Mouse (Mus musculus) limb, embryonic 15.5 days (tissue): ENCODE measurements around the gene Taf10. TPM values are rescaled to one million over a fixed set of nuclear protein-coding genes. Genes with fewer than 3 reads are reported as not detected.
A peak's percentile ranks its signal among the peaks of the same experiment; 100 is the strongest.
"Not testable (repeated sequence)": the region's sequence is repeated elsewhere in the genome, so short reads cannot be mapped to it uniquely, and the experiment has no call there.

ENCODE experiments used
- ATAC-seq: fragments of 200-750 bp; cut with Nextera tagmentation; 2 replicates; pipeline ENCODE4 v1.8.0; 2017; ENCODE audit warnings: low read depth, moderate TSS enrichment; ENCODE audit not compliant: insufficient number of reproducible peaks, low FRiP score, low TSS enrichment
- H3K27ac ChIP-seq: fragments of 300-500 bp; sonication (generic); 2 replicates; pipeline ENCODE4 v1.5.1; 2015; ENCODE audit warnings: moderate library complexity, mild to moderate bottlenecking, inconsistent platforms
- H3K27me3 ChIP-seq: fragments of 300-500 bp; sonication (generic); 2 replicates; pipeline ENCODE4 v1.6.1; 2015; ENCODE audit warnings: inconsistent platforms
- H3K36me3 ChIP-seq: fragments of 300-500 bp; sonication (generic); 2 replicates; pipeline ENCODE4 v1.6.1; 2015; ENCODE audit warnings: inconsistent platforms
- H3K4me1 ChIP-seq: fragments of 300-500 bp; sonication (generic); 2 replicates; pipeline ENCODE4 v1.6.1; 2015; ENCODE audit warnings: inconsistent platforms
- H3K4me2 ChIP-seq: fragments of 300-500 bp; sonication (generic); 2 replicates; pipeline ENCODE4 v1.6.1; 2015; ENCODE audit warnings: mild to moderate bottlenecking, inconsistent platforms
- H3K4me3 ChIP-seq: fragments of 300-500 bp; sonication (generic); 2 replicates; pipeline ENCODE4 v1.5.1; 2015; ENCODE audit warnings: mild to moderate bottlenecking, inconsistent platforms
- H3K9ac ChIP-seq: fragments of 300-500 bp; sonication (generic); 2 replicates; pipeline ENCODE4 v1.6.1; 2015; ENCODE audit warnings: inconsistent platforms
- H3K9me3 ChIP-seq: fragments of 300-500 bp; sonication (generic); 2 replicates; pipeline ENCODE4 v1.6.1; 2016; ENCODE audit warnings: inconsistent platforms
- WGBS: fragments of 180-500 bp; shearing (Covaris S2); methylation state at CpG from one replicate; pipeline ENCODE4 v1.1.7; 2015; 5-methylcytosine and 5-hydroxymethylcytosine counted together
- polyA plus RNA-seq: library from polyadenylated mRNA; unstranded; fragments of >200 nt; fragmentation: Nextera tagmentation; extraction: Ambion mirVana; gene quantifications from 2 replicates; pipeline ENCODE4 v1.2.1, GENCODE M21; 2015

Gene Taf10
- polyA plus RNA-seq, 1 experiment from 2014 or later, result 104 TPM

DNA sequence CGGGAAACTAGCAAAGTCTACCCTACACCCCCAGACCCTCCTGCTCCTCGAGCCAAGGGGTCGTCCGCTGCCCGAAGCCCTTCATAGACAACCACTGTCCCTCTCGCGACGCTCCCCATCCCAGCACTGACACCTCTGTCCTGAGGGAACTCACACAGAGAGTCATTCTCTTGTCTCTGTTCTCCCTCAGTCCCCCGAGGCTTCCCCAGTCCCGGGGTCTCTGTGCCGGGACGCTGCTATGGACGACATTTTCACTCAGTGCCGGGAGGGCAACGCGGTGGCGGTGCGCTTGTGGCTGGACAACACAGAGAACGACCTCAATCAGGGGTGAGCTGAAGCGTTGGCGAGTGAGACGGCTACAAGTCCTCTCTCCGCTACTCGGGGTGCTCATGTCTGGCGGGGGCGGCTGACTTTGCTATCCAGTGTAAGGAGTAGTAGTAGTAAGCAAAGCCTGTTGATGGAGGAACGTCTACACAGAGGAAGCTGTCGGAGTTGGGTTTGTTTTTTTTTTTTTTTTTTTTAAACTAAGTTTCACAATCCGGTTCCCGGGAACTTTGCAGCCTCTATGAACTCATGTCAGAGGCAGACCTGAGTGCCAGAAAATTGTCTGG is 7.1 kb downstream of the Taf10 start, which contains the start of gene Rrp8:
Gene Rrp8 (minus strand): TSS at position 475 of the 611 bp plus-strand sequence.
- peak within 1 kb of the TSS; percentile 92 for H3K27ac ChIP-seq
- ATAC-seq, result no peak
- no peaks in the 10 kb centered on the region for H3K27me3 ChIP-seq
- H3K4me2 ChIP-seq, result peak within 1 kb of the TSS; percentile 62
- H3K9ac ChIP-seq, result peak within 1 kb of the TSS; percentile 94
- under 1% methylated on average over 30 of the region's 30 CpGs for WGBS
- H3K4me3 ChIP-seq, result peak within 1 kb of the TSS; percentile 81
- H3K36me3 ChIP-seq, result peaks cover 51% of the 10 kb centered on the region
- H3K4me1 ChIP-seq, result peaks cover 30% of the 10 kb centered on the region
- no peaks in the 10 kb centered on the region for H3K9me3 ChIP-seq

DNA sequence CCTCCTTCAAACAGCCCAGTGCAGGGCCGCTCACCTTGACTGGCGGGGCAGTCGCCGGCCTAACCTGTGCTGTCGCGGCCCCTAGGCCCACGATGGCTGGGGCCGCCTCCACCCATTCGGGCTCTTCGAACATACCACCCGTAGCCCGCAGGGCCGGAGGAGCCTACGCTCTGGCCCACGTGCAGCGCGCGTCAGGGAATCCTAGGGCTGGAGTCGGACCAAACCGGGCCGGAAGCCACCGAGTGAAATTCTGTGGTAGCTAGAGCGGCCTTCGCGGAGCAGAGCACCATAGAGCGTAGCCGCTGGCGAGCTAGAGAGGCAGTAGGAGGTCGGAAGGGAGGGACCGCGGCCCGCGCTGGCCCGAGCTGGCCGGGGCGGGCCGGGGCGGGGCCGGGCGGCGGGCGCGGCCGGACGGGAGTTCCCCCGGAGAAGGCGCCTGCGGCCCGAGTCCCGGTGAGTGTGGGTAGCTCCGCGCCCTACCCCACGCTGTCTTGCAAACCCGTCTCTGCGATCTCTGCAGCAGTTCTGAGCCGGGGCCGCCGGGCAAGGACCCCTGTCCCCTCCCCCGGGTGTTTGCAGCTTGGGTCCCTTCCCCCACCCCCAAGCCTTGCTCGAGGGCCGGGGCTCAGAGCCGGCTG is 7.8 kb downstream of the Taf10 start, which contains the start of gene Ilk:
Gene Ilk (plus strand): TSS at position 329 of the 638 bp plus-strand sequence.
- Histone ChIP-seq H3K9me3 (no peaks in the 10 kb centered on the region), H3K27ac (peak within 1 kb of the TSS; percentile 92), H3K4me3 (peak within 1 kb of the TSS; percentile 81), H3K4me2 (peak within 1 kb of the TSS; percentile 62), H3K27me3 (no peaks in the 10 kb centered on the region), H3K36me3 (peaks cover 51% of the 10 kb centered on the region), H3K4me1 (peaks cover 30% of the 10 kb centered on the region), H3K9ac (peak within 1 kb of the TSS; percentile 94)
- ATAC-seq, result peak; percentile 96
- under 1% methylated on average over 59 of the region's 62 CpGs for WGBS

DNA sequence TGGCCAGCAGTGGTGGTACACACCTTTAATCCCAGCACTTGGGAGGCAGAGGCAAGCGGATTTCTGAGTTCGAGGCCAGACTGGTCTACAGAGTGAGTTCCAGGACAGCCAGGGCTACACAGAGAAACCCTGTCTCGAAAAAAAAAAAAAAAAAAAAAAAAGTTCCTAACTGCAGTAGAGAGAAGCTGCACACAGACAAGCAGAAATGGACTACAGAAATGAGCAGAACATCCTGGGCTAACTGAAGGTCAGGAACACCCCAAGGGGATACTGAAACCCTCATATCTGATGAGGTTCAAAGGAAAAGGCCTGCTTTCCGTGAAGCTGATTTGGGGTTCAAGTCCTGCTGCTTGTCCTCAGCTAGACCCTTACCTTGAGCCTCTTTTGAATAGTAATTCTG is 8.7 kb downstream of the Taf10 start:
- peaks cover 30% of the 10 kb centered on the region for H3K4me1 ChIP-seq
- peak overlapping the region; percentile 94; the same call in 1 of the 2 replicates for H3K9ac ChIP-seq
- 42% methylated on average over 4 of the region's 4 CpGs for WGBS
- H3K4me3 ChIP-seq, result peak overlapping the region; percentile 81
- H3K27me3 ChIP-seq, H3K9me3 ChIP-seq, ATAC-seq: not testable (repeated sequence)
- peak overlapping the region; percentile 62 for H3K4me2 ChIP-seq
- peak overlapping the region; percentile 92 for H3K27ac ChIP-seq
- H3K36me3 ChIP-seq, result peaks cover 50% of the 10 kb centered on the region

DNA sequence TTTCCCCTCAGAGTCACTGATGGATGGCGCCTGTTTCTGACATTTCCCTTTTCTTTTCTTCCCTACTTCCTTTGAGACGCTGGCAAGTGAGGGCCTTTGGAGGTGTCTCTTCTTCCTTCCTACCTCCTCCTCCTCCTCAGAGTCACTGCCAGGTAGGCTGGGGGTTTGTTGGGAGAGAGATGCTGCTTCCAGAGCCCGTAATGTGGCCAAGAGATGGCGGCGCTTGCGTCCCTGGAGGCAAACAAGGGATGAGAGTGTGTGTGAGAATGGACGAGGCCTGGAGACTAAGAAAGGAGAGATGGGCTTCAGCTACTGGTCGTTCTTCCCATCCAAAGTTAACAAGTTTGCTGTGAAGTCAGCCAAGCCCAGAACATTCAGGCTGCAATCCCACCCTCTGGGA is 9.3 kb downstream of the Taf10 start:
- Histone ChIP-seq H3K4me3 (0 out of 2 replicates have a peak overlapping the region, but pooled peaks have one; percentile 81), H3K36me3 (peaks cover 44% of the 10 kb centered on the region), H3K9ac (peak overlapping the region; percentile 94; the same call in 1 of the 2 replicates), H3K27ac (no peak overlapping the region), H3K4me1 (peaks cover 30% of the 10 kb centered on the region), H3K4me2 (no peak overlapping the region), H3K9me3 (no peaks in the 10 kb centered on the region), H3K27me3 (no peaks in the 10 kb centered on the region)
- ATAC-seq, result no peak
- 88% methylated on average over 8 of the region's 8 CpGs for WGBS

DNA sequence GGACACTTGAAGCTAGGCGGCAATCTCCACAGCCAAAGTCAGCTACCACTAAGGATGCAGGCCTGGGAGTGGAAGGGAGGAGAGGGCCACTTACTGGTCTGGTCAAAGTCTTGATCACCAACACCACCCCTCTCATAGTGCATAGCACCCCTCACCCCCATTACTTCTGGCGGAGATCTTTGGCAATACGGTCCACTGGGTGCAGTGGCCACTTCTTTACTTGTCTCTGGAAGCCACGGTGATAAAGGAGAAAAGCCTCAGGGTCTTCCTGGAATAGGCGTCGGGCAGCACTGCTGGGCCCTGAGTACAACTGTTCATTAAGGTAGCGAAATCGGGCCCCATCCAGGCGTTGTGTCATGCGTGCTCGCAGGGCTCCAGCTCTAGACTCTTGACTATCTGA is 10.3 kb downstream of the Taf10 start:
- Histone ChIP-seq H3K27me3 (no peaks in the 10 kb centered on the region), H3K4me3 (no peak overlapping the region), H3K9ac (no peak overlapping the region), H3K27ac (no peak overlapping the region), H3K36me3 (peaks cover 50% of the 10 kb centered on the region), H3K4me2 (no peak overlapping the region), H3K4me1 (peaks cover 21% of the 10 kb centered on the region), H3K9me3 (no peaks in the 10 kb centered on the region)
- no peak for ATAC-seq
- 94% methylated on average over 11 of the region's 11 CpGs for WGBS

DNA sequence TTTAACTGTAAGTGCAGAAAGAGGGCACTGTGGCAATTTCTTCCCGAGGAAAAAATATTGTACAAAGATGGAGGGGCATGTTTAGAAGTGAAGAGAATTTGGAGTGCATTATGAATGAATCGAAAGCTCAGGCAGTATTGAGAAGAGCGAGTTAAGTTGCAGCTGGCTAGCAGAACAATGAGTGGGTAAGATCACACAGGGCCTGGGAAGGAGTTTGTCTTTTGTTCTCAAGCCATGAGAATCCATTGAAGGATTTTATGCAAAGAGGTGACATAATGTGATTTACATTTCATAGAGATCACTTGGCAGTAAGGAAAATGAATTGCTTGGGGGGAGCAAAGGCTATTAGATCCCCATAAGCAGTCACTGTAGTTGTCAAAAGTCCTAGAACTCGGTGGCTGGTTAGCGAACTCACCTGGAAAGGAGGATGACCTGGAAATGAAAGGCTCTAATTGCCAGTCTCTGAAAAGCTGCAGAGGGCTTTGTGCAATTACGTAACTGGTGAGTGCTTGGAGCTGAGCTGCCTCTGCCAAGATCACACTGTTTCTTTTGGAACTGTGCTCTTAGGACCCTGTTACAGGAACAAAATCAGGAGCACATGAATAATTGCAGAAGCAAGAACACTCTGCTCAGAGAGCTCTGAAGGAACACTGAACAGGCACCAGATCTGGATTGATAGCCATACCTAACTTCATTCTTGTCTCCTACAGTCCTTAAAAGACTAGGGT is 15.3 kb downstream of the Taf10 start:
- H3K36me3 ChIP-seq, result peaks cover 40% of the 10 kb centered on the region
- H3K9me3 ChIP-seq, result no peaks in the 10 kb centered on the region
- no peak for ATAC-seq
- H3K4me2 ChIP-seq, result no peak overlapping the region
- 74% methylated on average over 6 of the region's 6 CpGs for WGBS
- H3K4me1 ChIP-seq, result peaks cover 3% of the 10 kb centered on the region; the same call in 1 of the 2 replicates
- no peaks in the 10 kb centered on the region for H3K27me3 ChIP-seq
- H3K4me3 ChIP-seq, result no peak overlapping the region
- H3K9ac ChIP-seq, result no peak overlapping the region
- 0 out of 2 replicates have a peak overlapping the region, but pooled peaks have one; percentile 0 for H3K27ac ChIP-seq

DNA sequence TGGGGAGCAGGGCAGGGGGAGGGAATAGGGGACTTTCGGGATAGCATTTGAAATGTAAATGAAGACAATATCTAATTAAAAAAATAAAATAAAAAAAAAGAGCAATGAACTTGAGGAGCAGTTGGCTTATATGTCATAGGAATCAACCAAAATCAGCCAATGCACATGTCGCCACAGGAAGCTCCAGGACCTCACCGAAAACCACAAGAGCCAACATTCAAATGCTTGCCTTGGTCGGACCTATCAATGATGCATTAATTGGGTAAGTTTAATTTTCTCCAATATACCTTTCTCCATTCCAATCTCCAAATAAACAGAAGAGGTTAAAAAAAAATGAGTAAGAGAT is 17.2 kb downstream of the Taf10 start:
- WGBS, result 90% methylated on average over 4 of the region's 4 CpGs
- Histone ChIP-seq H3K4me2 (no peak overlapping the region), H3K4me1 (peaks cover 3% of the 10 kb centered on the region; the same call in 1 of the 2 replicates), H3K9me3 (no peaks in the 10 kb centered on the region), H3K9ac (no peak overlapping the region), H3K4me3 (no peak overlapping the region), H3K27ac (no peak overlapping the region), H3K27me3 (no peaks in the 10 kb centered on the region), H3K36me3 (peaks cover 21% of the 10 kb centered on the region)
- ATAC-seq, result no peak

DNA sequence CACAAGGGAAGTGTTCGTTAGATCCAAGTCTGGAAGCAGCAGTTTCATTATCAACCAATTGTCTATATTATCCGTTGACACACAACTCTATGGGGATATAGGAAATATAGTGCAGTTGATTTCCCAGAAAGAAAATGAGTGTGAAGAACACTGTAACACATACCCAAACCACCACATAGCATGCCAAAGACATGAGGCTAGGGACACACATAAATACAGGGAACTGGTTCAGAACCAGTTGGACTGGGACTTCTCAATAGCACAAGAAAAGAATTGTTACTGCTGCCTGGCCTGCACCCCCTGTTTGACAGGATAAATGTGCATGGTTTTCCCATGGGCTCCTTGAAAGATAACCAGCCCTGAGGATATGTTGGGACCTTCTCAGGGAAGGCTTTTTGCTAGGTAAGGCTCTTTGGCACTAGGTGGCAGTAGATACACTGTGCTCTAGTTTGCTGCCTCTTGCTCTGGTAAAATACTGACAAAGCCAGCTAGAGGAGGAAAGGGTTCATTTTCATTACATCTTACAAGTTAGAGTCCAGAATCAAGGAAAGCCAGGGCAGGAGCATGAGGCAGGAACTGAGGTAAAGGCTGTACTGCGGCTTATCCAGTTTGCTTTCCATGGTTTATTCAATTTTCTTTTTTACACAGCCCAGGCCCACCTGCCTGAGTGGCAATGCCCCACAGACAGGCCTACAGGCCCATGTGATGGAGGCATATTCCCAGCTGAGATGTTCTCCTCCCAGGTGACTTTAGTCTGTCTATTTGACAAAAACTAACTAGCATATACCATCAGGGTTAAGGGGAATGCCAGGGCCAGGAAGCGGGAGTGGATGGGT is 17.8 kb downstream of the Taf10 start:
- Histone ChIP-seq H3K4me3 (no peak overlapping the region), H3K27me3 (no peaks in the 10 kb centered on the region), H3K9me3 (no peaks in the 10 kb centered on the region), H3K9ac (no peak overlapping the region), H3K4me1 (peaks cover 3% of the 10 kb centered on the region; the same call in 1 of the 2 replicates), H3K36me3 (peaks cover 15% of the 10 kb centered on the region), H3K4me2 (no peak overlapping the region), H3K27ac (no peak overlapping the region)
- 83% methylated on average over 4 of the region's 4 CpGs for WGBS
- ATAC-seq, result 0 out of 2 replicates have a peak, but pooled peaks have one; percentile 30

DNA sequence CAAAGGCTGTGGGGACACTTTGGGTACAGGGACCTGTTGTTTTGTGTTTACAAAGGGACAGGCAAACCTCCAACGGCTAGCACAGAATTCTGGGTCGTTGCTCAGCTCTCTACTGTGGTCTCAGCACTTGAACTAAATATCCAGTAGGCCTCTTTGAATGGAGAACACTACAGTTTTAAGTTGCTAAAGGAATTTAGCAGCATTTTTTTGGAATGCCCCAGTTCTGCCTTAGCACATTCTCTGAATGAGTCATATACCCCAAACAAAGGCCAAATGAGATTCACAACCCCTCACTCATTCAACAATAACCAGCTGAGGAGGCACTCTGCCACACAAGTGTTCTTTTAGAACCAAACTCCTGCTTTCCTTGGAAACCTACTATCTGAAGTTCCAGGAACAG is 22.2 kb downstream of the Taf10 start:
- WGBS, result 71% methylated on average over 2 of the region's 2 CpGs
- no peak for ATAC-seq

DNA sequence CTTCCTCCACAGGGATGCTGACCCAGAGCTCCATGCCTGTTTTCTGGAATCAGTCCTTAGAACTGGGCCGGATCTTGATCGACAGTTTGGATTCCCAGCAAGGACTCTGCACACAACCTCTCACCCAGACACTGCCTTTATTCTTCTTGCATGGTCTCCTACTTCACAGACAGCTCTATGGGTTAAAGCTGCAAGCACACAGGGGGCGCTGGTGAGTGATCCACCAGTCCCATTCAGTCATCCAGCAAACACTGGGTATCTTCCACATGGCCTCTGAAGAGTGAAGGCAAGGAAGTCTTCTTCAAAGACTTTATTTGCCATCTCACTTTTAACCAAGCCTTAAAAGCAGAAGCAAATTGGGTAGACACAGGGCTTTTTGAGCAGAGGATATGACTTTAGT is 28.8 kb downstream of the Taf10 start:
- Histone ChIP-seq H3K4me2 (no peak overlapping the region), H3K27ac (no peak overlapping the region), H3K4me1 (no peaks in the 10 kb centered on the region), H3K9ac (no peak overlapping the region), H3K9me3 (no peaks in the 10 kb centered on the region), H3K36me3 (no peaks in the 10 kb centered on the region), H3K27me3 (no peaks in the 10 kb centered on the region), H3K4me3 (no peak overlapping the region)
- ATAC-seq, result no peak
- 61% methylated on average over 3 of the region's 3 CpGs for WGBS

More for the DNA sequence above, 22.2 kb downstream of the Taf10 start:
- H3K27ac ChIP-seq, result no peak overlapping the region
- H3K9me3 ChIP-seq, result no peaks in the 10 kb centered on the region
- peaks cover 3% of the 10 kb centered on the region; the same call in 1 of the 2 replicates for H3K4me1 ChIP-seq
- no peak overlapping the region for H3K9ac ChIP-seq
- H3K27me3 ChIP-seq, result no peaks in the 10 kb centered on the region
- H3K36me3 ChIP-seq, result no peaks in the 10 kb centered on the region
- H3K4me2 ChIP-seq, result no peak overlapping the region
- no peak overlapping the region for H3K4me3 ChIP-seq

DNA sequence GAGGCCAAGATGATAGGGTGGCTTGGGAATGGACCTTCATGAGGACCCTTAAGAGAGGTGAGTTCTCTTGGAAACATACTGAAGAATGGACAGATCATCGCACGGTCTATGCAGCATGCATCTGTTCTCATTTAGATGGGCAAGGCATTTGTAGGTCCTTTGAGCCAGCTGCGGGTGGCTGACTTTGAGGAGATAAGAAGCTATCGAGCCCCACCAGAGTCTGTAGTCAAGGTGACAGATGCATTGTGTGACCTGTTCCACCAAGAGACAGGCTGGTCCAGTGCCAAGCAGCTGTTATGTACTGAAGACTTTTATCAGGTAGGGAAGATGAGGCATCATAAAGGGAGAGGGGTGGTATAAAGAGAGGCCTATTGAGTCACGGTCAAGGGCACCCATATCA is 35.4 kb downstream of the Taf10 start:
- no peak for ATAC-seq

More for the DNA sequence above, 35.4 kb downstream of the Taf10 start:
- Histone ChIP-seq H3K9me3 (no peaks in the 10 kb centered on the region), H3K36me3 (no peaks in the 10 kb centered on the region), H3K4me1 (no peaks in the 10 kb centered on the region), H3K4me2 (no peak overlapping the region), H3K27ac (no peak overlapping the region), H3K9ac (no peak overlapping the region), H3K27me3 (no peaks in the 10 kb centered on the region), H3K4me3 (no peak overlapping the region)
- WGBS, result 89% methylated on average over 5 of the region's 5 CpGs
